Mouse (Mus musculus) liver, adult 2 months (tissue): ENCODE measurements around the gene A730009L09Rik. TPM values are rescaled to one million over a fixed set of nuclear protein-coding genes. Genes with fewer than 3 reads are reported as not detected.

ENCODE experiments used
- DNase-seq: peaks from one replicate; pipeline ENCODE4 v3.0.0-alpha.2; 2011; ENCODE audit warnings: low read depth, low spot score; ENCODE audit errors: extremely low read depth
- H3K27ac ChIP-seq: fragments of 200-500 bp; replicated peaks from 2 replicates; pipeline ENCODE4 v1.5.1; 2012; ENCODE audit warnings: low read depth, mild to moderate bottlenecking, control low read depth, inconsistent platforms, low read length; ENCODE audit not compliant: insufficient read depth
- H3K27me3 ChIP-seq: fragments of 200-500 bp; 2 replicates; pipeline ENCODE4 v1.6.1; 2012; ENCODE audit warnings: mild to moderate bottlenecking, moderate library complexity, low read length, inconsistent platforms; ENCODE audit not compliant: control insufficient read depth, insufficient read depth
- H3K36me3 ChIP-seq: fragments of 200-500 bp; 2 replicates; pipeline ENCODE4 v1.6.1; 2012; ENCODE audit warnings: low read length, inconsistent platforms; ENCODE audit not compliant: control insufficient read depth, insufficient read depth
- H3K4me1 ChIP-seq: fragments of 200-500 bp; 2 replicates; pipeline ENCODE4 v1.6.1; 2011; ENCODE audit warnings: low read length; ENCODE audit not compliant: control insufficient read depth, insufficient read depth
- H3K4me3 ChIP-seq: fragments of 200-500 bp; 2 replicates; pipeline ENCODE4 v1.5.1; 2011; ENCODE audit warnings: low read depth, mild to moderate bottlenecking, control low read depth, low read length, moderate library complexity; ENCODE audit not compliant: insufficient read depth
- H3K79me2 ChIP-seq: fragments of 200-500 bp; 2 replicates; pipeline ENCODE4 v1.6.1; 2012; ENCODE audit warnings: inconsistent platforms, mild to moderate bottlenecking, low read length, moderate library complexity; ENCODE audit not compliant: control insufficient read depth, insufficient read depth
- H3K9ac ChIP-seq: fragments of 200-500 bp; 2 replicates; pipeline ENCODE4 v1.6.1; 2012; ENCODE audit warnings: low read depth, mild to moderate bottlenecking, control low read depth, inconsistent platforms, low read length
- CTCF ChIP-seq: fragments of 200-500 bp; IDR thresholded peaks from 2 replicates; pipeline ENCODE4 v1.5.1; 2011; ENCODE audit warnings: low read depth, low read length, control low read depth
- POLR2A ChIP-seq: fragments of 200-500 bp; IDR thresholded peaks from 2 replicates; pipeline ENCODE4 v1.6.1; 2011; ENCODE audit warnings: low read length, control low read depth; ENCODE audit not compliant: insufficient read depth; ENCODE audit errors: extremely low read depth
- WGBS: fragments of 180-500 bp; shearing (Covaris S2); methylation state at CpG from one replicate; pipeline ENCODE4 v1.1.7; 2018; 5-methylcytosine and 5-hydroxymethylcytosine counted together
- polyA plus RNA-seq: library from polyadenylated mRNA; depleted of rRNA; stranded (reverse); fragments of >200 nt; gene quantifications from 2 replicates; pipeline ENCODE4 v1.2.3, GENCODE M21; 2012; rRNA removed
- total RNA-seq: library from RNA; depleted of rRNA; stranded (reverse); fragments of >200 nt; gene quantifications from 2 replicates; pipeline ENCODE4 v1.2.3, GENCODE M21; 2014; rRNA removed

Gene A730009L09Rik
- total RNA-seq (not detected in 2 replicates), polyA plus RNA-seq (not detected in 2 replicates)

GRCm38 (mm10) chr16:84514821-84515220 lies at the start of gene A730009L09Rik:
A730009L09Rik (plus strand) TSS chr16:84515121.
- DNase-seq, result no peak
- Histone ChIP-seq H3K4me1 (no peaks in the 10 kb centered on the region), H3K9ac (no peak within 1 kb of the TSS), H3K27me3 (no peaks in the 10 kb centered on the region), H3K36me3 (no peaks in the 10 kb centered on the region), H3K79me2 (no peaks in the 10 kb centered on the region), H3K4me3 (no peak within 1 kb of the TSS), H3K27ac (no peak within 1 kb of the TSS)
- WGBS, result 76% methylated on average over 8 of the region's 8 CpGs
- TF ChIP-seq POLR2A (no peak), CTCF (no peak)

GRCm38 (mm10) chr16:84465581-84466165 lies 49.2 kb upstream of the A730009L09Rik start:
- no peak overlapping the region for H3K9ac ChIP-seq
- TF ChIP-seq CTCF, result no peak
- TF ChIP-seq POLR2A, result no peak
- H3K27me3 ChIP-seq, result no peaks in the 10 kb centered on the region
- no peak overlapping the region for H3K4me3 ChIP-seq
- H3K4me1 ChIP-seq, result no peaks in the 10 kb centered on the region
- no peaks in the 10 kb centered on the region for H3K79me2 ChIP-seq
- no peak for DNase-seq
- 79% methylated on average over 6 of the region's 6 CpGs for WGBS
- no peak overlapping the region for H3K27ac ChIP-seq
- no peaks in the 10 kb centered on the region for H3K36me3 ChIP-seq

GRCm38 (mm10) chr16:84468898-84469297 lies 46.0 kb upstream of the A730009L09Rik start:
- DNase-seq, result no peak
- Histone ChIP-seq H3K27me3 (no peaks in the 10 kb centered on the region), H3K4me1 (no peaks in the 10 kb centered on the region), H3K36me3 (no peaks in the 10 kb centered on the region), H3K79me2 (no peaks in the 10 kb centered on the region), H3K27ac (no peak overlapping the region), H3K4me3 (no peak overlapping the region), H3K9ac (no peak overlapping the region)
- WGBS, result 11% methylated on average over 1 of the region's 1 CpGs
- TF ChIP-seq CTCF, result no peak
- TF ChIP-seq POLR2A, result no peak

- Histone ChIP-seq H3K9ac (no peak overlapping the region), H3K27me3 (no peaks in the 10 kb centered on the region), H3K36me3 (no peaks in the 10 kb centered on the region), H3K4me3 (no peak overlapping the region), H3K79me2 (no peaks in the 10 kb centered on the region), H3K27ac (no peak overlapping the region), H3K4me1 (no peaks in the 10 kb centered on the region)
- 83% methylated on average over 1 of the region's 1 CpGs for WGBS
- TF ChIP-seq POLR2A (no peak), CTCF (no peak)
- DNase-seq, result no peak
Observed at GRCm38 (mm10) chr16:84469994-84470393, 44.9 kb upstream of the A730009L09Rik start.

- no peaks in the 10 kb centered on the region for H3K36me3 ChIP-seq
- TF ChIP-seq POLR2A (no peak), CTCF (no peak)
- H3K4me3 ChIP-seq, result no peak overlapping the region
- no peaks in the 10 kb centered on the region for H3K27me3 ChIP-seq
- no peak overlapping the region for H3K27ac ChIP-seq
- no peak overlapping the region for H3K9ac ChIP-seq
- DNase-seq, result no peak
- H3K79me2 ChIP-seq, result no peaks in the 10 kb centered on the region
- 75% methylated on average over 6 of the region's 6 CpGs for WGBS
- no peaks in the 10 kb centered on the region for H3K4me1 ChIP-seq
Observed at GRCm38 (mm10) chr16:84473406-84473805, 41.5 kb upstream of the A730009L09Rik start.

- Histone ChIP-seq H3K36me3 (no peaks in the 10 kb centered on the region), H3K4me3 (no peak overlapping the region), H3K79me2 (no peaks in the 10 kb centered on the region), H3K9ac (no peak overlapping the region), H3K4me1 (no peaks in the 10 kb centered on the region), H3K27ac (no peak overlapping the region), H3K27me3 (no peaks in the 10 kb centered on the region)
- no peak for DNase-seq
- TF ChIP-seq POLR2A, result no peak
- TF ChIP-seq CTCF, result no peak
- WGBS, result 70% methylated on average over 4 of the region's 4 CpGs
Observed at GRCm38 (mm10) chr16:84474712-84475111, 40.2 kb upstream of the A730009L09Rik start.
